Mouse (Mus musculus) MEL (cell line): ENCODE results near the gene Naa15.

Experiments used
- CHD2 ChIP-seq: IDR thresholded peaks from 2 replicates; pipeline ENCODE4 v1.6.1; 2011; ENCODE audit warnings: low read length, improper control_type of control experiment
- EP300 ChIP-seq, 2 experiments: IDR thresholded peaks; 2 replicates each; pipeline ENCODE4 v1.6.1; 2011; ENCODE audit warnings: improper control_type of control experiment in 2 of 2, low read length in 2 of 2, low read depth in 1 of 2, mild to moderate bottlenecking in 1 of 2
- HCFC1 ChIP-seq: IDR thresholded peaks from 2 replicates; pipeline ENCODE4 v1.6.1; 2012; ENCODE audit warnings: low read depth, mild to moderate bottlenecking, inconsistent platforms, low read length, improper control_type of control experiment, moderate library complexity
- NRF1 ChIP-seq: IDR thresholded peaks from 2 replicates; pipeline ENCODE4 v1.6.1; 2014; ENCODE audit warnings: low read depth, mild to moderate bottlenecking, inconsistent platforms, low read length, improper control_type of control experiment, moderate library complexity; ENCODE audit not compliant: poor library complexity, insufficient read depth, severe bottlenecking
- SIN3A ChIP-seq: IDR thresholded peaks from 2 replicates; pipeline ENCODE4 v1.6.1; 2012; ENCODE audit warnings: low read length, improper control_type of control experiment, inconsistent platforms

GRCm38 (mm10) chr3:51375307-51376265 is 39.4 kb upstream of the Naa15 start:
- TF ChIP-seq NRF1 (no peak), EP300 (IDR thresholded peaks at IDR 0.05; ENCODE audit: low read depth in 1 of 2, low read length in 2 of 2) (peak; percentile 49 to 76; a peak in 3 of 4 replicates), SIN3A (peak; percentile 52), CHD2 (no peak), HCFC1 (peak; percentile 13; the same call in 1 of the 2 replicates)
